Mouse (Mus musculus) neural tube, embryonic 15.5 days (tissue): Measurements from ENCODE around the gene Khnyn. TPM values are rescaled to one million over a fixed set of nuclear protein-coding genes. Genes with fewer than 3 reads are reported as not detected.

ENCODE experiments used
- ATAC-seq: fragments of 200-750 bp; cut with Nextera tagmentation; 2 replicates; pipeline ENCODE4 v1.8.0; 2017; ENCODE audit warnings: mild to moderate bottlenecking, moderate TSS enrichment, moderate library complexity; ENCODE audit not compliant: low FRiP score
- H3K27ac ChIP-seq: fragments of 300-500 bp; sonication (generic); replicated peaks from 2 replicates; pipeline ENCODE4 v1.5.1; 2015; ENCODE audit warnings: mild to moderate bottlenecking, inconsistent platforms
- H3K27me3 ChIP-seq: fragments of 300-500 bp; sonication (generic); replicated peaks from 2 replicates; pipeline ENCODE4 v1.6.1; 2015; ENCODE audit warnings: inconsistent platforms
- H3K36me3 ChIP-seq: fragments of 300-500 bp; sonication (generic); 2 replicates; pipeline ENCODE4 v1.6.1; 2015; ENCODE audit warnings: inconsistent platforms
- H3K4me1 ChIP-seq: fragments of 300-500 bp; sonication (generic); 2 replicates; pipeline ENCODE4 v1.6.1; 2015; ENCODE audit warnings: inconsistent platforms
- H3K4me2 ChIP-seq: fragments of 300-500 bp; sonication (generic); 2 replicates; pipeline ENCODE4 v1.6.1; 2015; ENCODE audit warnings: inconsistent platforms, mild to moderate bottlenecking, moderate library complexity
- H3K4me3 ChIP-seq: fragments of 300-500 bp; sonication (generic); replicated peaks from 2 replicates; pipeline ENCODE4 v1.5.1; 2015; ENCODE audit warnings: mild to moderate bottlenecking, inconsistent platforms
- H3K9ac ChIP-seq: fragments of 300-500 bp; sonication (generic); replicated peaks from 2 replicates; pipeline ENCODE4 v1.6.1; 2015; ENCODE audit warnings: mild to moderate bottlenecking, inconsistent platforms
- H3K9me3 ChIP-seq: fragments of 300-500 bp; sonication (generic); replicated peaks from 2 replicates; pipeline ENCODE4 v1.6.1; 2016; ENCODE audit warnings: inconsistent platforms
- WGBS: fragments of 180-500 bp; shearing (Covaris S2); methylation state at CpG from one replicate; pipeline ENCODE4 v1.1.7; 2015; ENCODE audit warnings: mixed read lengths; 5-methylcytosine and 5-hydroxymethylcytosine counted together
- polyA plus RNA-seq: library from polyadenylated mRNA; unstranded; fragments of >200 nt; fragmentation: Nextera tagmentation; extraction: Ambion mirVana; gene quantifications from 2 replicates; pipeline ENCODE4 v1.2.1, GENCODE M21; 2015

The Khnyn gene
- polyA plus RNA-seq, 1 experiment from 2014 or later, result 11.0 TPM

DNA sequence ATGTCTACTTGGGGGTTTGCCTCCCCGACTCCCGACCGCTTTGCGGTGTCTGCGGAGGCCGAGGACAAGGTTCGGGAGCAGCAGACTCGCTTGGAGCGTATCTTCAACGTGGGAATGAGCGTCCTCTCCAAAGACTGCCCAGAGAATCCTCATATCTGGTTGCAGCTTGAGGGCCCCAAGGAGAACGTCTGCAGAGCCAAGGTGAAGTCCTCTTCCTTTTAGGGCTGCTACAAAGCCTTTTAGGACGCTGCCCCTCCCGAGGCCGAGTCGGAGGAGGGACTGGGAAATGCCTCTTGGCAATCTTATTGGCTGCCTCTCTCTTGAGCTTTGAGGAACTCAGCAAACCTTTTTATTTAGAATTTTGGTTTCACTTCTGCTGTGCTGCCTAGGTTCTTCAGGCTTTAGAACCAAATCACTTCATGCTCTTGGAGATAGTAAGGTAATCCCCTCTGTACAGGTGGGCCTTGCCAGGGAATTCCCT lies 1.1 kb downstream of the Khnyn start:
- WGBS, result 12% methylated on average over 16 of the region's 16 CpGs
- H3K9ac ChIP-seq, result peak overlapping the region; percentile 74
- peaks cover 41% of the 10 kb centered on the region for H3K36me3 ChIP-seq
- peak overlapping the region; percentile 83 for H3K4me2 ChIP-seq
- H3K27me3 ChIP-seq, result no peaks in the 10 kb centered on the region
- no peak for ATAC-seq
- peak overlapping the region; percentile 78 for H3K4me3 ChIP-seq
- peak overlapping the region; percentile 87; the same call in 1 of the 2 replicates for H3K27ac ChIP-seq
- H3K4me1 ChIP-seq, result peaks cover 32% of the 10 kb centered on the region
- H3K9me3 ChIP-seq, result no peaks in the 10 kb centered on the region

DNA sequence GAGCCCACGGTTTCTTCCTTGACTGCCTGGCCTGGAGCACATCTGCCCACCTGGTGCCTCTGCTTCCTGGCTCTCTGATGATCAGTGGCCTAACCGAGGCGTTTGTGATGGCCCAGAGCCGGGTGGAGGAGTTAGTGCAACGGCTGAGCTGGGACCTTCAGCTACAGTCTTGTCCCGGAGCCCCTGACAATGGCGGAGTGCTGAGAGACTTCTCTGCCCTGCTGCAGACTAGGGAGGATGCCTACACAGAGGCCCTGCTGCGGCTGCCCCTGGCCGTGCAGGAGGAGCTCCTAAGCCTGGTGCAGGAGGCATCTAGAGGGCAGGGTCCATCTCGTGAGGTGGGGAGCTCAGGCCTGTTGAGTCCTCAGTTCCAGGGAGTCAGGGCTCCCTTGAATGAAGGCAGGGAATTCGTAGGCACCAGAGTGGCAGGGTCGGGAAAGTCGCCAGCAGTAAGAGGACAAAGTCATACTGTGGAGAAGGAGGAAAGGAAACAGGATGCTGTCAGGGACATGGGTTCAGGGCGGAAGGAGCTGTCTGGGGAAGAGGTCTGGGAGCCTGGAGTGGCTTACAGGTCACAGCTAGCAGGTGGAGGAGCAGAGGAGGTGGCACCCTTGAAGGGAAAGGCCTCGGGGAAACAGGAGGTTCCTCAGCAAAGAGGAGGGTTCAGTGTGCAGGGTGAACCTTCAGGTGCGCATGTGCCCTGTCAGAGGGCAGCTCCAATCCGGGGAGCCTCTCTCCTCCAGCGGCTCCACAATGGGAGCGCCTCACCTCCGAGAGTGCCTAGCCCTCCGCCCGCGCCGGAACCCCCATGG lies 2.0 kb downstream of the Khnyn start:
- no peaks in the 10 kb centered on the region for H3K27me3 ChIP-seq
- H3K27ac ChIP-seq, result no peak overlapping the region
- no peak overlapping the region for H3K4me3 ChIP-seq
- no peak for ATAC-seq
- H3K9me3 ChIP-seq, result no peaks in the 10 kb centered on the region
- WGBS, result 85% methylated on average over 24 of the region's 24 CpGs
- H3K4me1 ChIP-seq, result peaks cover 32% of the 10 kb centered on the region
- 0 out of 2 replicates have a peak overlapping the region, but pooled peaks have one; percentile 29 for H3K9ac ChIP-seq
- H3K4me2 ChIP-seq, result peak overlapping the region; percentile 83; the same call in 1 of the 2 replicates
- peaks cover 47% of the 10 kb centered on the region for H3K36me3 ChIP-seq

DNA sequence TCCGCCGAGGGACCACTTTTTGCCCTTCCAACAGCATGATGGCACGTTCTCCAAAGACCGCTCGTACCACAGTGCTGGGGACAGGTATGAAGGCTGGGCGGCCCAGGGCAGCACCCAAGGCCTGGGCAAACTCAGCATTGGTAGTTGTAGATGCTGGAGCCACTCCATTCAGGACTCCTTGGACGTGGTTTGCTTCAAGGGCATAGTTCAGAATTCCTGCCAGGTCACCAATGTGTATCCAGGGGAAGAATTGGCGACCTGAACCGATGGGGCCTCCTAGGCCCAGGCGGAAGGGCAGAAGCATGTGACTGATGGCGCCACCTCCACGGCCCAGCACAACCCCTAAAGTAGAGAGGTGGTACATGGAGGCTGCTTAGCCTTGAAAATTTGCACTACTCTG lies 12.9 kb downstream of the Khnyn start:
- ATAC-seq, result no peak
- Histone ChIP-seq H3K27ac (no peak overlapping the region), H3K27me3 (no peaks in the 10 kb centered on the region), H3K4me1 (peaks cover 22% of the 10 kb centered on the region), H3K36me3 (peaks cover 48% of the 10 kb centered on the region), H3K9me3 (no peaks in the 10 kb centered on the region), H3K4me3 (no peak overlapping the region), H3K9ac (no peak overlapping the region), H3K4me2 (no peak overlapping the region)
- WGBS, result 95% methylated on average over 12 of the region's 12 CpGs

DNA sequence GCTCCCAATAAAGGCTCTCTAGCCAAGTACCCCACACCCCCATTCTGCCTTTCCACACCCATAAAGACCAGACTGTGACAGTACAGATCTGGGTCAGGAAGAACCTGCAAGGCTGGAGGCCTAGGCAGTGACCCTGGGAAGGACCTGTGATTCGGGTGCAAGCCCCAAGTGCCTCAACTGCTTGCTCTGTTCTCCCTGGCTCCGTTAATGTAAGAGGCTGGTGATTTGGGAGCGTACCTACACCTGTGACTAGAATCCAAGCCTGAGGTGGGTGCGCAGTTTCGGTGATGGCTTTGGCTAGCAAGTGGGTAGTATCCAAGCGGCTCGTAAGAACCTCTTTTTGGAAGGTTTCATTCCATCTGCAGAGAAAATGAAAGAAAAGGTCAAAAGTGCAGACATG lies 14.2 kb downstream of the Khnyn start:
- Histone ChIP-seq H3K9ac (peak overlapping the region; percentile 77; the same call in 1 of the 2 replicates), H3K36me3 (peaks cover 44% of the 10 kb centered on the region), H3K4me3 (peak overlapping the region; percentile 56), H3K4me2 (peak overlapping the region; percentile 86), H3K4me1 (peaks cover 22% of the 10 kb centered on the region), H3K27ac (0 out of 2 replicates have a peak overlapping the region, but pooled peaks have one; percentile 88), H3K9me3 (no peaks in the 10 kb centered on the region), H3K27me3 (no peaks in the 10 kb centered on the region)
- WGBS, result 88% methylated on average over 7 of the region's 7 CpGs
- ATAC-seq, result no peak

DNA sequence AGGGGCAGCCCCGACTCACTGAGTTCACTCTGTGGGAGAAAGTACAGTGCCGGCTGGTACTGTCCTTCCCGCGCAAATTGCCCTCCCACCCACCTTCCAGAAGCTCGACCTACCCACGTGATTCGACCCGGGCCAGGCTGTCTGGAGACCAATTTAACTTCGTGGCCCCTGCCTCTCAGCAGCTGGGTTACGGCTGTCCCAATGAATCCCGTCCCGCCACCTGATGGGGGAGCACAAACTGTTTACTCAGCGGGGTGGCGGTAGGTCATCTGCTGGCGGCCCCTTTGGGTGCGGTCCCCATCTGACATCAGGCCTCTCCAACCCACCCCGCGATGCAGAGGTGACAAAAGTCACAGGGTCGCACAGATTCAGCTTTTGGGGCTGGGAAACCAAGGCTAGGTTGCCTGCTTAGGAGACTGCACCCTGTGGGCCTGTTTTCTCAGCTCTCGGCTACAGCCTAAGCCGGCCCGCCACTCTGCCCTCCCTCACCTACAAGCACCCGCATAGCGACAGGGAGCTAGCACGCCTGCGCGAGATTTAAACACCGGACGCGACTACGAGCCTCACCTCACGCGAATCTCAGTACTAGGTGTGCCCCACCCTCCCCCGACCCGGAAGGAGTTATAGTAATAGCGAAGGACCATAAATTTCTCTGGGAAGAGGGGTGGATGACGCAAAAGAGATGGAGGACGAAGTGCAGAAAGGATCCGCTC lies 15.1 kb downstream of the Khnyn start, which contains the start of gene Sdr39u1:
Gene Sdr39u1, minus strand, starts transcription at position 593 of the 713 bp plus-strand sequence.
- Histone ChIP-seq H3K4me2 (peak within 1 kb of the TSS; percentile 86), H3K36me3 (peaks cover 35% of the 10 kb centered on the region), H3K9ac (peak within 1 kb of the TSS; percentile 77), H3K27ac (peak within 1 kb of the TSS; percentile 88), H3K9me3 (no peaks in the 10 kb centered on the region), H3K4me3 (peak within 1 kb of the TSS; percentile 56), H3K27me3 (no peaks in the 10 kb centered on the region), H3K4me1 (peaks cover 22% of the 10 kb centered on the region)
- ATAC-seq, result peak; percentile 97
- WGBS, result 2% methylated on average over 39 of the region's 39 CpGs

DNA sequence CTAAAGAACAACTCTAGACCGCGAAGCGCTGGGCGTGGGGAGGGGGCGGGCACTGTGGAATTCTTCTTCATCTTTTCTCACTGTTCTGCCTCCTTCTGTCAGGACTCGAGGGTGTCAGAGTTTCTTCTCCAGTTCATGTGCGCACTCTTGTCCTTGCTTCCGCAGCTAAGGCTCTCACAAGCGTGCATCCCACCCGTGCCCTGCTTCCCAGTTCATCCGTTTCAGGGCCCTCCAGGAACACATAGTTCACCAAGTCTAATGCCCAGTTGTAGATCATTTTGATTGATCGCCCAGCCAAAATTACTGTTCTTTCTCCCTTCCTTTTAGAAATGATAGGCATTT lies 15.6 kb downstream of the Khnyn start:
- Histone ChIP-seq H3K4me3 (peak overlapping the region; percentile 56), H3K4me2 (peak overlapping the region; percentile 86), H3K27ac (peak overlapping the region; percentile 88), H3K4me1 (peaks cover 22% of the 10 kb centered on the region), H3K9ac (peak overlapping the region; percentile 77), H3K9me3 (no peaks in the 10 kb centered on the region), H3K27me3 (no peaks in the 10 kb centered on the region), H3K36me3 (peaks cover 30% of the 10 kb centered on the region)
- 7% methylated on average over 12 of the region's 12 CpGs for WGBS
- ATAC-seq, result peak; percentile 65

DNA sequence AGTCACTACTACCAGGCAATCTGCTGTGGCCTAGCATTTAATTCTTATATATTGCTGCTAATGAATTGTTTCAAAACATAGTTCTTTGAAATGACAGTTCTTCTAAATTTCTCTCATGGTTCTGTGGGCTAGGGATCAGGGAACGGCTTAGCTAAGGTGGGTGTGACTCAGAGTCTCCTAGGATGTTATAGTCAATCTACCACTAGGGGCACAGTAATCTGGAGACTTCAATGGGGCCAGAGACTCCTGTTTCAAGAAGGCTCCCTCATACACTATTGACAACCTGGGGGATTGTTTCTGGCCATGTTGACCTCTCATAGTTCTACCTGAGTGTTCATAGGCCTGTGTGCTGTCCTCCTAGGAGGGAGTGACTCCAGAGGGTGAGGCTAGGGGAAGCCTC lies 20.8 kb downstream of the Khnyn start:
- no peak for ATAC-seq
- H3K27me3 ChIP-seq, result no peaks in the 10 kb centered on the region
- H3K9ac ChIP-seq, result no peak overlapping the region
- H3K9me3 ChIP-seq, result no peaks in the 10 kb centered on the region
- H3K36me3 ChIP-seq, result no peaks in the 10 kb centered on the region
- H3K4me3 ChIP-seq, result no peak overlapping the region
- H3K27ac ChIP-seq, result no peak overlapping the region
- H3K4me2 ChIP-seq, result no peak overlapping the region
- 35% methylated on average over 1 of the region's 1 CpGs for WGBS
- H3K4me1 ChIP-seq, result peaks cover 7% of the 10 kb centered on the region

DNA sequence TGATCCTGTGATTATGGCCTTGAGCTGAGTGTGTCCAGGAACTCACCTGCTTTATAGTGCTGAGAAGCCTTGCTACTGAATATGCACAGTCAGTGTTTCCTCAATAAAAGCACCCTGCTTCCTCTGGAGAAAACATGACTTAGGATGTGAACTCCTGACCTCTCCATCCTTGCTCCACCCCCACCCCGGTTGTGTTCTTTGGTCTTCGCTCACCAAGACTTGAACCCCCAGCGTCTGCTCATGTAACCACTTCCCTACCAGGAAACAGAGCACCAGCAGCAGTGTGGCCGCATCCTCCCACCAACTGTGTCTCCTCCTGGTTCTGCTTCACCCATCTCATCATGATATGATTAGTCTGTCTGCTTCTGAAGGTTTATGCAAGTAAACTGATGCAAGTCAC lies 28.7 kb downstream of the Khnyn start:
- 68% methylated on average over 4 of the region's 4 CpGs for WGBS
- H3K27ac ChIP-seq, result no peak overlapping the region
- no peak overlapping the region for H3K9ac ChIP-seq
- H3K36me3 ChIP-seq, result no peaks in the 10 kb centered on the region
- H3K4me3 ChIP-seq, result no peak overlapping the region
- no peaks in the 10 kb centered on the region for H3K9me3 ChIP-seq
- H3K27me3 ChIP-seq, result no peaks in the 10 kb centered on the region
- ATAC-seq, result no peak
- H3K4me2 ChIP-seq, result no peak overlapping the region
- no peaks in the 10 kb centered on the region for H3K4me1 ChIP-seq

DNA sequence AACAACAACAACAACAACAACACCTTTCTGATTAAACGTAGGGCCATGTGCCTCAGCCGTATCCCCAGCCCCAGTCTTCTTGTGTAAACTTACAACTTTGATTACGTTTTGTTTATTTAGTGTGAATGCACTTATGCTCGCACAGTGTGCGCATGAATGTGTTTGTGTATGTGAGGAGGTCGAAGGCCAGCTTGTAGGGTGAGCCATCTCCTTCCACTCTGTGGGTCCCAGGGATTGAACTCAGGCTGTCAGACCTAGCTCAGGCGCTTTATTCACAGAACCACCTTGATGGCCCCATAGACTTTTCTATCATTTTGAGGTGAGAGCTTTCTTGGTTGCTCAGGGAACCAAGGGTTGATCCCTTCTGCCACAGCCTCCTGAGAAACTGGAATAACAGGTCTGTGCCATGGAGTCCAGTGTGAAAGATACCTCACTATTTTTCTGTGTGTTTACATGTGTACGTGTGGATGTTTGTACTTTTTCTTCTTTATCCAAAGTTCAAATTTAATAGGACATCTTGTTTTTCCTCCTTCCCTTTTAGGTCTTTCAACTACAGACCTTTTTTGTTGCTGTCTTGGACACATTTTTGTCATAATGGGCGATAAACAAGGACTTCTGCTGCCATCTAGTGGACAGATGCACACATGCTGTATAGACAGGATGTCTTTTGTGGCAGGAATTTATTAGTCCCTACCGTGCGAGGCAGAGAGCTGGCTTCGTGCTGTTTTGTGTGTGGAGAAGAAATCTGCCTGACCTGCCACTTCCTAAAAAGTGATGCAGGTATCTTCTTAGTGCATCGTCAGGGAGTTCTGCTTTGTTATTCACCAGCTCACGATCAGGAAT lies 33.7 kb downstream of the Khnyn start:
- no peak overlapping the region; the same call in 1 of the 2 replicates for H3K27ac ChIP-seq
- no peaks in the 10 kb centered on the region for H3K36me3 ChIP-seq
- no peaks in the 10 kb centered on the region for H3K9me3 ChIP-seq
- H3K4me1 ChIP-seq, result 0 out of 2 replicates have a peak, but pooled peaks cover 3% of the 10 kb centered on the region
- H3K4me3 ChIP-seq, result peak overlapping the region; percentile 16; the same call in 1 of the 2 replicates
- ATAC-seq, result peak; percentile 87
- peak overlapping the region; percentile 45 for H3K4me2 ChIP-seq
- no peaks in the 10 kb centered on the region for H3K27me3 ChIP-seq
- H3K9ac ChIP-seq, result peak overlapping the region; percentile 37; the same call in 1 of the 2 replicates
- 44% methylated on average over 14 of the region's 14 CpGs for WGBS

DNA sequence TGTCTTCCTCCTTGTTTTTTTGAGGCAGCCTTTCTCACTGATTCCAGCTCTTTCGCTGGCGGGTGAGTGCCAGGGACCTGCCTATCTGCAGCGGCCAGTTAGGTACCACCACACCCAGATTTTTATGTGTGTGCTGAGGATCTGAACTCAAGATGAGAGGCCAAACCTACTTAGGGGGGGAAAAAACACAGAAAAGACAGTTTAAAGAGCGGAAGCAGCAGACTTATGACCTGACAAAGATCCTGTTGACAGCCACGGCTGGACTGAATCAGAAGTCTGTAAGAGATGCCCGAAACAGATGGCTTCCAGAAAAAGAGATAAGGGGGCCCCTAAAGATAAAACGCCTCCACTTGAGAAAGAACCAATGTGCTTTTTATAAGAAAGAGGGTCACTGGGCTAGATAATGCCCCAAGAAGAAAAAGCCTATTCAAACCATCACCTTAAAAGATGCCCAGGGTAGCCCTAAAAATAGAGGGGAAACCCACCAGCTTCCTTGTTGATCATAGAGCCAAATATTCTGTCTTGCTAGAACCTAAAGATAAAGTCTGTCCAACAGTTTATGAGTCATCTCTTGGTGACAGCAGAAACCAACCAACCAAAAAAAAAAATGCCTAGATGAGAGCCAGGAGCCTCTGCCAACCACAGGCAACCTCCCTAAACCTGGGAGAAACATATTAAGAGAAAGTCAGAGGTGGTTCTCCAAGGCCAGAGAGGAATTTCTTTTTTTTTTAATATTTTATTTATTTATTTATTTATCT lies 37.9 kb downstream of the Khnyn start:
- Histone ChIP-seq H3K27ac (no peak overlapping the region), H3K4me1 (0 out of 2 replicates have a peak, but pooled peaks cover 3% of the 10 kb centered on the region), H3K36me3 (no peaks in the 10 kb centered on the region), H3K27me3 (no peaks in the 10 kb centered on the region), H3K4me3 (no peak overlapping the region), H3K4me2 (no peak overlapping the region), H3K9me3 (no peaks in the 10 kb centered on the region), H3K9ac (no peak overlapping the region)
- 81% methylated on average over 7 of the region's 7 CpGs for WGBS
- no peak for ATAC-seq
